In the genomic region with DNA sequence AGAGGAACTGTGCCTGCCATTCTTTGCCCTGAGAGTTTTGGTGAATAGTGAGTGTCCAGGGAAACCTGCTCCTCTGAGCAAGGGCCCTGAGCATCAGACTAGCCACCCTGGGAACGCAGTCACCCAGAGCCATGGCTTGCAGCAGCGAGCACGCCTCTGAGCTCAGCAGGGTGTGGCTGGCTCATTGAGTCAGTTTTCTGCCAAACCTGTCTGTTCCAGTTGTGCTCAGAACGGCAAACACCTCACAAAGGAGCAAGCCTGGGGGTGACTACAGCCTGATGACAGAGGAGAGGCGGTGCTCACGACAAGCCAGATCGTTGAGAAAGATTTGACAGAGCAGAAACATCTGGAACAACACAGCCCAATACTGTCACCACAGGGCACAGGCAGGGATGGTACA, we compare ENCODE assay signal across 11 mouse cellular contexts. TPM values are rescaled to one million over a fixed set of nuclear protein-coding genes. Genes with fewer than 3 reads are reported as not detected.
A peak's percentile ranks its signal among the peaks of the same experiment; 100 is the strongest.
DNase-seq lines count a peak whose midpoint lies in the region; ATAC-seq and TF ChIP-seq lines count a peak whose summit lies in the region.
"Had no signal": no experiment of that assay in that cellular context is flagged by ENCODE, and none has a peak within 500 bp of the region (broad histone marks: within the 10 kb centered on the region; RNA-seq: fewer than 3 reads in every experiment).

No protein-coding gene starts in this region.

- peaks cover 10% of the 10 kb centered on the region for H3K4me1 ChIP-seq in ES-Bruce4 (ENCODE audit: control insufficient read depth, insufficient read depth, low read length)
- peaks cover 9% of the 10 kb centered on the region for H3K4me1 ChIP-seq in embryonic facial prominence, embryonic 11.5 days (ENCODE audit: control insufficient read depth, insufficient read depth, low read length)

- H3K9ac ChIP-seq in ES-Bruce4 (ENCODE audit: low read depth, poor library complexity, severe bottlenecking): no peak overlapping the region
- H3K9ac ChIP-seq in embryonic facial prominence, embryonic 11.5 days (replicated peaks; ENCODE audit: low read length): 0 out of 2 replicates have a peak overlapping the region, but pooled peaks have one; percentile 6

- no peaks in the 10 kb centered on the region for H3K36me3 ChIP-seq in ES-Bruce4 (ENCODE audit: control insufficient read depth, insufficient read depth, low read length, poor library complexity, severe bottlenecking)
- no peaks in the 10 kb centered on the region for H3K36me3 ChIP-seq in embryonic facial prominence, embryonic 11.5 days (replicated peaks; ENCODE audit: control insufficient read depth, insufficient read depth, low read depth, low read length)

- ATAC-seq in embryonic facial prominence, embryonic 11.5 days (replicated peaks; ENCODE audit: insufficient number of reproducible peaks, low FRiP score, low TSS enrichment, low read depth): no peak
- no peak for ATAC-seq in inflammation-experienced regulatory T-cells, adult 6 months
- ATAC-seq: forebrain, embryonic 16.5 days had no signal

- 46% methylated on average over 7 of the region's 7 CpGs for whole genome bisulfite sequencing in embryonic facial prominence, embryonic 11.5 days

- no peak for TF ChIP-seq POLR2A in ES-Bruce4 (IDR thresholded peaks at IDR 0.05; ENCODE audit: insufficient read depth, low read length)

- H3K4me3 ChIP-seq in ES-Bruce4 (ENCODE audit: low read depth, low read length): no peak overlapping the region
- no peak overlapping the region for H3K4me3 ChIP-seq in embryonic facial prominence, embryonic 11.5 days (ENCODE audit: low read depth, low read length)
- no peak overlapping the region for H3K4me3 ChIP-seq in layer of hippocampus, adult 2 months

- no peak overlapping the region for H3K4me2 ChIP-seq in embryonic facial prominence, embryonic 11.5 days (ENCODE audit: low read depth, low read length)

- DNase-seq in kidney, postnatal 10 days: peak; percentile 42
- DNase-seq in kidney, adult 18-20 months: no peak
- DNase-seq in embryonic facial prominence, embryonic 11.5 days (ENCODE audit: low spot score): peak; percentile 47
- peak; percentile 55 for DNase-seq in lung, postnatal 36 days
- DNase-seq in layer of hippocampus, adult 2 months (ENCODE audit: low spot score in 2 of 2): no peak
- no peak for DNase-seq in frontal cortex, adult 2 months (ENCODE audit: extremely low spot score in 1 of 2, low spot score in 1 of 2)
- DNase-seq: right cerebral cortex, postnatal 4 days had no signal

- H3K27me3 ChIP-seq in ES-Bruce4 (ENCODE audit: control insufficient read depth, insufficient read depth, low read length, poor library complexity, severe bottlenecking): no peaks in the 10 kb centered on the region
- no peaks in the 10 kb centered on the region for H3K27me3 ChIP-seq in embryonic facial prominence, embryonic 11.5 days (ENCODE audit: control insufficient read depth, insufficient read depth, low read length)

- H3K9me3 ChIP-seq in ES-Bruce4 (replicated peaks; ENCODE audit: control insufficient read depth, insufficient read depth, low read length, poor library complexity, severe bottlenecking): no peaks in the 10 kb centered on the region
- no peaks in the 10 kb centered on the region for H3K9me3 ChIP-seq in embryonic facial prominence, embryonic 11.5 days (replicated peaks; ENCODE audit: control insufficient read depth, low read length)

- TF ChIP-seq CTCF in ES-Bruce4 (IDR thresholded peaks at IDR 0.05; ENCODE audit: low read depth, low read length): no peak
- no peak for TF ChIP-seq CTCF in layer of hippocampus, adult 2 months (conservative IDR thresholded peaks at IDR 0.05)

- peak; percentile 90 for TF ChIP-seq EP300 in ES-Bruce4 (IDR thresholded peaks at IDR 0.05; ENCODE audit: insufficient read depth, low read depth, low read length)

- H3K27ac ChIP-seq in ES-Bruce4 (ENCODE audit: insufficient read depth, low read length): no peak overlapping the region
- H3K27ac ChIP-seq in embryonic facial prominence, embryonic 11.5 days (replicated peaks; ENCODE audit: low read depth, low read length): no peak overlapping the region
- H3K27ac ChIP-seq in layer of hippocampus, adult 2 months: no peak overlapping the region

RNA-seq across cellular contexts. Expression of a gene that starts 14.7 kb away (rescaled TPM):
- 116 and 119 TPM in 2 replicates for polyA plus RNA-seq in ES-Bruce4 (2011; ENCODE audit: insufficient read depth, insufficient read length, low read depth, missing spikeins)
- polyA plus RNA-seq in embryonic facial prominence, embryonic 11.5 days (2014; fragmentation: Nextera tagmentation; extraction: Ambion mirVana): 166 and 168 TPM in 2 replicates
- 100 to 1,000 TPM in 1 of 2 experiments, 10 to 100 TPM in 1; 93.2 to 114 TPM for total RNA-seq in layer of hippocampus, adult 2 months (2021)
- polyA plus RNA-seq in frontal cortex, adult 2 months (2012; rRNA removed): 52.1 and 61.0 TPM in 2 replicates
- polyA plus RNA-seq in inflammation-experienced regulatory T-cells, adult 6 months (2017; shearing (Covaris generic)): 1 to 10 TPM; 2.5 to 3.3 (median 2.8) TPM
- total RNA-seq: CH12.LX had no signal

Comparison
In these comparisons a context has a peak if more than half of its experiments do, and no peak if none do; other contexts are left out.
1. DNase-seq: peak in kidney, postnatal 10 days (single experiment), embryonic facial prominence, embryonic 11.5 days (single experiment) and lung, postnatal 36 days (single experiment); none in kidney, adult 18-20 months (single experiment), layer of hippocampus, adult 2 months (0 of 2) and frontal cortex, adult 2 months (0 of 2).
2. RNA of a gene that starts 14.7 kb away (polyA plus RNA-seq): 166 to 168 TPM in embryonic facial prominence, embryonic 11.5 days, 116 to 119 TPM in ES-Bruce4 and 52.1 to 61.0 TPM in frontal cortex, adult 2 months; 2.5 to 3.3 TPM in inflammation-experienced regulatory T-cells, adult 6 months; every median in the first group is over 10 times any median in the second.